Mouse (Mus musculus) mouse embryonic stem cell (cell line): Measurements from ENCODE around the gene Emid1.

Experiments used
- in situ Hi-C, 2 experiments: fragments of 300-500 bp; cut with MboI; formaldehyde crosslinking; loops; 1 replicate in 1 of 2; 3 replicates in 1 of 2; pipeline ENCODE4 v1.14.3; 2019 to 2020; ENCODE audit warnings: low sequenced_read_pairs in 2 of 2, low pct_unique_long_range_greater_than_20kb in 1 of 2, mixed read lengths in 1 of 2; ENCODE audit not compliant: unreplicated experiment in 1 of 2

The Emid1 gene

DNA sequence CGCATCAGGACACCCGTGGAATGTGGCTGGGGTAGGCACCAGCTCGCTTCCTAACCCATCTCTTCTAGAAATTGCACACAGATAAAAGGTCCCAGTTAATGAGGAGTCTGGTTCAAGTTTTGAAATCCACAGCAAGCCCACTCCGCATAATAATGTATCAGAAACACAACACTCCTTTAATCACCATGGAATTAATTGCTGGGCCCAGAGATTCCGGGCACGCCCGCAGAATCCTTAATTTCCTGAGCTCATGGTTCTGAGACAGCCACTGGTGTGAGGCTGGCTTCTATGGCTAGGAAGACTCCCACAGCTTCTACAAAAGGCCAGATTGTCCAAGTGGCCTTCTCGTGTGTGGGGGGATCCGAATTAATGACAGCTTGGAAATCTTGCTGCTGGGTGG is 15.3 kb upstream of the Emid1 start:
- in situ Hi-C loops, result no loop called here

DNA sequence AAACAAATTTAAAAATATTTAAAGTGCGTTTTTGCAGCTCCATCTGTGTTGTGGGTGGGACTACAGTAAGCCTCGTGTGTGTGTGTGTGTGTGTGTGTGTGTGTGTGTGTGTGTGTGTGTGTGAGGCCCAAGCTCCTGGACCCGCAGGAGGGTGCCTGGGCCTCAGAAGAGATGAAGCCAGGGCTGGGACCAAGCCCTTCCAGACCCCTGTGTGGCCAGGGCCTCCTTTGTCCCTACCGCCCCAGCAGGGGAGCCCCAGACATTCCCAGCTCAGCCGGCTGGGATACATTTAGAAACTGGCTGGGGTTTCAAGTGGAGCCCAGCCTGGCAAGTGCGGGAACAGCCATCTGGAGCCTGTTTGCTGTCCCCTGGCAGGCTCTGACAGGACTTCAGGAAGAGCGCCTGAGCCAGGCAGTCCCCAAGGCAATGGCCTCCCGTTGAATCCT is 13.4 kb upstream of the Emid1 start:
- in situ Hi-C loops, result no loop called here

DNA sequence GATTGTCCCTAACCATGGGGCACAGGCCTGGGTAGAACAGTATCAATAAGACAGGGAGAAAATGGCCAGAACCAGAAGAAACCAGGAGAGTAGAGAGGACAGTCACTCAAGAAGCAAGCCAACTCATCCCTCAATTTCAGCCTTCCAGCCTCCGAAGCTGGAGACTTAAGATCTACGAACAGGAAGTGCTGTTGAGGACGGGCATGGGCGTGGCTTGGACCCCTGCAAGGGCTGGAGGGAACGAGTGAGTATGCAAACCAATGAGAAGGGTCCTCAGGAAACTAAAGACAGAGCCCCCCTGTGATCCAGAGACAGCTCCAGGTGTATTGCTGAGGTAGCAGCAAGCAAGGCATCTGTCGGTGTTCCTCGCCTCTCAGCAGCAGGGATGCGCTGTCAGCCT is 12.3 kb upstream of the Emid1 start:
- in situ Hi-C loops, result no loop called here

DNA sequence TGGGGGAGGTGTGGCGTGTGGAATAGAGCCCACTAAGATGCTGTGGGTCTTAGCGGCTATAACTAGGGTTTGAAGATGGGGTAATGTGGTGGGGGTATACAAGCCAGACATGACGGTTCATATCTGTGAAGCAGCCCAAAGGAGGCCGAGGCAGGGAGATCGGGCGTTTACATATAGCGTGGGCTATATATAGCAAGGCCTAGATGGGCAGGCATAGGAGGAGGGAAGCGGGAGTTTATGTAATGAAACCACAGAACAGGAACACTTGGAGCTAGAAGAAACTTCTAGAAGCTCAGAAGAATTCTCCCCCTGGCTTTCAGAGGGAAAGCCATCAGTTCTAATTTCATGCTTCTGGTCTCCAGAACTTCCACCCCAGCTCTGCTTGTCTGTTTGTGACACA is 11.4 kb upstream of the Emid1 start:
- in situ Hi-C loops, result no loop called here

DNA sequence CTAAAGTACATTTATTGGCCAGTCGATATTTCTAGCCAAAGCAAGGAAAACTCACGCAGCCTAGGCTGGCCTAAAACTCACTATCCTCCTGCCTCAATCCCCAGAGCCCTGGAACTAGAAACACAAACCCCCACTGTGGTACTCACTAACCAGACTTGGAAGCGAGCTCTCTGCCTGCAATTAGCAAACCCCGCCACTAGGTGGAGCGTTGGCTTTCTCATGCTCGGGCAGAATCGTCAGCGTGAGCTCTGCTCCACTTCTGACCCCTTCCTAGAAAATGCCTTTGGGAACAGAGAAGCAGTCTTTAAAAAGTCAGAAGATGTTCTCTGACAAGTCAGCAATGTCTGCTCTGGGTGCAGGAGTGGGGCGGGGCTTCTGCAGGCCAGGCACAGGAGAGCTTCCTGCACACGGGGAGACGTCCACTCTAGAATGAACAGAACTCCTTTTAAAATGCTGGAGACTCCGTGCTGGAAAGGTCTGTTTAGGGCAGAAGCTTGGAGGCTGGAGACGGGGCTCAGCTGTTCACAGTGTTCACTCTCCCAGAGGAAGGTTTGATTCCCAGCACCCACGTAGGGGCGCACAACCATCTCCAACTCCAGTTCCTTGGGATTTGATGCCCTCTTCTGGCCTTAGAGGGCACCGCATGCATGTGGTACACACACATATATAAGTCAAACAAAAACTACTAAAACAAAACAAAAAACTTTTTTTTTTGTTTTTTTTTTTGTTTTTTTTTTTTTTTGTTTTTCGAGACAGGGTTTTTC is 8.8 kb upstream of the Emid1 start:
- in situ Hi-C loops, result no loop called here

DNA sequence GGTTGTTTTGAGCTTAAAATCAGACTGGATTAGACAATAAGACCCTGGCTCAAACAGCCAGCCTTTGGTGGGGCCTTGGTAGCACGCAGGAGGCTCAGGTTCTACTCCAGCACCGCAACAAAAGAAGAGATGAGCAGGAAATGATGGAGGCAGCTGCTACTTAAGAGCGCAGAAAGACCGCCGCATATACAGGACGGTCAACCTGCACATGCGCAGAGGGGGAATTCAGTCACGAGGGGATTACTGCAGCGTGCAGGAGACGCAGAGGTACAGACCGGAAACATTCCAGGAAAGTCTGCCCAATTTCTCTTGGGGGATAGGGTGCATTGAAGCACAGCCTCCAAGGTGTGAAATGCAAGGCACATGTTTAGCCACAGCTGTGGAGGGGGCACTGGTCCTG is 6.0 kb upstream of the Emid1 start:
- in situ Hi-C loops, result loop anchor here in 1 of 2 experiments (5.0 kb wide), 1 partner anchor 41 kb away; no protein-coding TSS in a partner anchor

DNA sequence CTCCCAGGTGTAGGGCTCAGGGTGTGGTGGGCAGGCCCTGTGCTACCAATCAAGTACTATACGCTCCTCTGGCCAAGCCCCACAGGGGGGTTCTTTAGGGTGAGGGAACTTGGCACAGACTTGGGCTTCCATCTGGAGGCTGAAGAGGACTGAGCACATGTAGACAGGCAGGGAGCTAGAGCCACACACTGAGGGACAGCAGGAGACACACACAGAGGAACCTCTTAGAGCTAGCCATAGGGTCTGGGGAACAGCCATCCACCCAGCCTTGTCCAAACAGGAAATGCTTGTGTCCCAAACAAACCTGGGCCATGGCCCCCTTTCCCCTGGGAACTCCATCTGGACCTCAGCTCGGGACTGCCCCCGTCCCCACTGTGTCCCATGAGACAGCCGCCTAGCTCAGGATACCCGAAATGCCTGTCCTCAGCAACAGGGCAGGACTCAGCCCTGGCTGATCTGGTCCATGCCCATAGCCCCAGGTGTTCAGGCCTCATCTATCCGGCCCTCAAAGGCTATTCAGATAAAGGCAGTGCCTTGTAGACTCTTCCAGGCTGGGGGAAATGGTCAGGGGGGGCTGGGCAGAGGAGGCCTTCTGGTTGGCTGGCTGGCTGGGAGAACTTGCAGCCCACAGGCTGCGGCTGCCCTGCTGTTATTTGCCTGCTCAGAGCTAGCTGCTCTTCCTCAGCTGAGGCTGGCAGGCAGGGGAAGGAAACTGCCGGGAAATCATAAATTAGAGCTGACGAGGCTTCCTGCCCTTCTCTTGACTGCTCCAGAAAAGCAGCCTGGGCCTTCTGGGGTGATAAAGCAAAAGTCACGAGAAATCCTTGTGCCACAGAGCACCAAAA is 3.1 kb upstream of the Emid1 start:
- in situ Hi-C loops, result loop anchor here (5.0 kb wide), 1 partner anchor 38 kb away; no protein-coding TSS in a partner anchor

DNA sequence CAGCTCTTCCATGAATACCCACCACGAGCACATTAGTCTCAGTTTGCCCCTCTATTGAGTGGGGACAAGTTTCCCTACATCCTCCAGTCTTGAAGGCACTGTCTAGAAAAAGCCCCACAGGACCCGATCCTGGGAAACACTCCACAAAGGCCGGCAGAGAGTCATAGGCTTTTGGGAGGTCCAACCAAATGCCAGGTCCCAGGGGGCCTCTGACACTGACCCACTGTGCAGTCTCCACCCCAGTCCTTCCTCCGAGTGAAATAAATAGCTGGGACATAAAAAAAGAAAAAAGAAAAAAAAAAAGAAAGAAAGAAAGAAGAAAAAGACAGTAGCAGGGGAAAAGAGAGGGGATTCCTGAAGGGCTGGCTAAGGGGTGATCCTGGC is 818 bp downstream of the Emid1 start:
- in situ Hi-C loops, result loop anchor here in 1 of 2 experiments (5.0 kb wide), 1 partner anchor 34 kb away; no protein-coding TSS in a partner anchor

DNA sequence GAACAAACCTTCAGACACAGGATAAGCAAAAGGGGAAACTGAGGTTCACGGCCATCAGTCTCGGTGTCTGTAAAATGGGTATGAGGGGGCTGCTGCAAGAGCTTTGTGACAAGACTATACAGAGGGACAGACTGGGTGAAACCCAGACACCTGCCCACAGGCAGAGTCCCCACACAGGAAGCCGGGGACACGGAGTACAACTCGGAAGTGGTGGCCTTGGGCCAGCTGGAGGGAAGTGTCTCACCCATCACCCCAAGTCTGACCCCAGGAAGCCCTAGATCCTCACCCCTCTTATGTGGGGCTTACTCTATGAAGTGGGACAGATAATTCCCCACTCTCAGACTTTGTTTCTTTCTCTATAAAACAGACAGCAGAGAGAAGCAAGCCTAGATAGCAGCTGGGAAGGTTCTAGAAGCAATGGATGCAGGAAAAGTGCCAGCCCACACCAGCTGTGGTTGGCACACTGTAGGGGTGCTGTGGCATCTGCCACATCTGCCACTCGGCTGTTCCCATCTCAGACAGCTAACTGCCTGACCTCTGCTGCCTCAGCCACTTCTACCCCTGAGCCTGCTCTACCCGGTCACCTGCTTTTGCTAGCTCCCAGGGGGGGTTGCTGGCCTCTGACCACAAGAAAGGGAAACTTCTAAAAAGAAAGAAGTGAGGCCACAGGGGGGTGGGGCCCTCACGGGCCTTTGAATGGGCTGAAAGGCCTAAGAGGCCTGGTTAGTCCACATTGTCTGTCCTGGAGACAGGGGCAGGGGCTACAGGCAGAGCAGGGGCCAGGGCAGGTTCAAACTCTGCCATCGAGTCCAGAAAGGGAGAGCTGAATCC is 1.4 kb downstream of the Emid1 start:
- in situ Hi-C loops, result loop anchor here in 1 of 2 experiments (5.0 kb wide), 1 partner anchor 33 kb away; no protein-coding TSS in a partner anchor

DNA sequence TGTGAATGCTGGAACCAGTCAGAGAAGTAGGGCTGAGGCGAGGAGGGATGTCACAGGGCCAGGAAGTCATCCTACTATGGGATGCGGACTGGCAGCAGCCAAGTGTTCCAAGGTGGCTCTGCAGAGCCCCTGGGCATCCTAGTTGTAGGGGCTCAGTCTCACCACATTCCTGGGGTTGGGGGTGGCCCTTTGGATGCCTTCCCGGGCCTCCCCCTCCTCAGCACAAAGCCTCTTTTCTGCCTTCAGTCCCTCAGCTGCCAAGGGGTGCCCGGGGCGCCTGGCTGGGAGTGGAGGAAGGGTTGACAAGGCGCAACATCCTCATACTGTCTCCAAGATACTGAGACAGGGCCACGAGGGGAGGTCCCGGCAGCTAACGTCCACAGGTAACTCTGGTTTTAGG is 2.1 kb downstream of the Emid1 start:
- in situ Hi-C loops, result loop anchor here in 1 of 2 experiments (5.0 kb wide), 1 partner anchor 33 kb away; no protein-coding TSS in a partner anchor

DNA sequence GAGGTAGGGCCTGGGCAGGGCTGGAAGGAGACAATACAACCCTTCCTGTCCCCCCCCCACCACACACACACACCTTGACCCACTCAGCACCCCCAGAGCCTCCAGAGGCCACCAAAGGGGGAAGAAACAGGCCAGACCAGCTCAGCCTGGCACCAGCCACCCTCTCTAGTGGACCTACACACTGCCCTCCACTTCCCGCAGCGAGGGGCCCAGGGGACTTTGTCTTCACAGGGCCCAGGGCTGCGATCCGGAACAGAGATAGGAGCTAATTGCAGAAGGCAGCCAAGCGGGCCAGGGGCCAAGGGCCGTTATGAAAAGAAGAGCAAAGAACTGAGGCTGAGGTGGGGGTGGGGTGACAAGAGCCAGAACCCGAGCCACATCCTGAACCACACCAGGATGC is 2.8 kb downstream of the Emid1 start:
- in situ Hi-C loops, result no loop called here

DNA sequence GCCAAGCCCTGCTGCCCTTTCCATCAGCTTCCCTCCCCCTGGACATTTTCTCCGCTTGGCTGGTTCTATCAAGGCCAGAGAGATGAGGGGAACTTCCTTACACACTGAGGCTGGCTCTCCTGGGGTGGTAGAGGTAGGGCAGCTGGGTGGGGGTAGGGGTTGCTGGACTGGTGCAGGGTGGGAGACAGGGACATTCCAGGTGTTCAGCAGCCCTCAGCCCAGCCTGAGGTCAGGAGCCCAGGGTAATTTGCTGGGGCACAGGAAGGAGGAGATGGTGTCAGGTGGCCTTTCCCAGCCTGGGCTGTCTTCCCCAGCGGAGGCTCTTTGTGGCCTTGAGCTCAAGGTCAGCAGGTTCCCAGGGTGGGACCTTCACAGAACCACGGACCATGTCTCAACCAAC is 6.5 kb downstream of the Emid1 start:
- in situ Hi-C loops, result no loop called here

DNA sequence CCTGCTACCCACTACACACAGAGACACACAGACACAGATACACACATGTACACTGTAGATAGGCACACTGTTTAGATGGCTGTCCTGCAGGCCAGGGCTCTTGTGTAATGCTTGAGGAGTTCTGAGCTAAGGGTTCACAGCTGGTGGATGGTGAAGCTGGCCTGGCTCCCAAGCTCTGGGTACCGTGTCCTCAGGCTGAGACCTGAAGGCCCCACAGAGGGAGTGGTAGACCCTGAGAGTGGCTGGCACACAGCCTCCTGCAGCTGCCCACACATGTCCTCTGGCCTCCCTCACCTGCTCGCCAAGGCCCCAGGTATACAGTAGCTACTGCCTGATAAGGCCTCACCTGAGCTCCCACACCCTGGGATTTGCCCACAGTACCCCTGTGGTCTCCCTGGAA is 10.1 kb downstream of the Emid1 start:
- in situ Hi-C loops, result no loop called here

DNA sequence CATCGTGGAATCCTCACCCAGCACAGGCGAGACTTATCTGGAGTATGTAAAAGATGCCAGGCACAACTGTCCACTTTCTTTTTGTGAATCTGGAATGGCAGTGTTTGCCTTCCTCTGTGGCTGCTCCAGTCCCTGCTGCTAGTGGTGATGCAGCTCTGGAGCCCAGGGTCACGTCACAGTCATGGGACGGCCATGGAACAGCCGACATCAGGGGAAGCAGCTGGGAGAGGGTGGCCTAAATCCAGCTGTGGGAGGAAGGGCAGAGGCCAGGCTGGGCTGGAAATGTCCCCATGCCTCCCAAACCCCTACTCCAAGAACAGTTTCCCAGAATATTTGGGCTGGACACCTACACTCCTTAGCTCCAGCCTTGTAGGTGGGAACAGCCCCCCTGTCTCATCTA is 10.8 kb downstream of the Emid1 start:
- in situ Hi-C loops, result no loop called here

DNA sequence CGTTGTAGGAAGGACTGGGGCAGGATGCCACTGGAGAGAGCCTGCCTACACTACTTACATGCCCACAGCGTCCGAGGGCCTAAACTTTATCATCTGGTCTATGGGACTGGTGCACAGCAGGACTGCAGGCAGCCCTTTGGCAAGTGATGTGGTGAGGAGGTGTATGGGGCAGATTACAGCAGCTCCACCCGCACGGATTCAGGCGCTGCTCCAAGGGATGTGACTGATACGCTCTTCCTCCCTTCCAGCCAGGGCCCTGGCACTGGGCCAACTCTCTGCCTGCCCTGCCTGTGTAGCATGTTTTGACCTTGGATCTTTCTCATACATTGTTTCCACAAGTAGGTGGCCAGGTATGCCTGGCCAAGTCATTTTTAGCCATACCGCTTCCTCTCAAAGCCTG is 11.4 kb downstream of the Emid1 start:
- in situ Hi-C loops, result no loop called here

DNA sequence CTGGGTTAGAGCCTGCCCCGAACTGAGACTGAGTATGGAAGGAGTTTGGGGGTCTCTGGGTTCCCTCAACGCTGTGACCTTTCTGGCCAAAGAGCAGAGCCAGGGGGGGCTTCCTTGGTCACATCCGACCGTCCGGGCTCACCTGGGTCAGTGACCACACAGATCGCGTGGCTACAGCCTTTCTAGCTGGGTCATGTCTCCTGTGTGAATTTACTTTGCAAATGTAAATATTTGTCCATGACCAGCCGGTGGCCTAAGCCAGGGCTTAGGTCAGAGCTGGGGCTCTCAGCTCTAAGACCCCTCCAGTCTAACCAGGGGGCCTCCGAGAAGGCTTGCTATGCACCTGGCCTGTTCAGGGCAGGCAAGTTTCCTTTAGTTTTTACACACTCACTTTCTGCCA is 12.7 kb downstream of the Emid1 start:
- in situ Hi-C loops, result no loop called here

DNA sequence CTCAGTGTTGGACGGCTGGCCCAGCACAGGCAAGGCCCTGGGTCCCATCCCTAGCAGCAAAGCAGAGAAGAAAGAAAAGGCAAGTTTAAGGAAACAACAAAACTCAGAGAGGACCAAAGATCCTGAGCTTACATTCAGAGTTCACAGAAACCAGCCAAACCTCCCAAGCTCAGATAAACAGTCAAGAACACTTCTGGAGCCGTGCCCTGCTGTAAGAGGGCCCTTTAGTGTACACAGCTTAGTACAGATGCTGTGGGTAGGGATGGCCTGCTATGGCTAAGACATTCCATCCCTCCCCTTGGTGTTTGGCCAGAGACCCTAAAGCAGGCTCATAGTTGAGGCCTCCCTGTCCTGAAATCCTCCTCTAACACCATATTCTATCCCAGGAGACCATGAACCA is 13.4 kb downstream of the Emid1 start:
- in situ Hi-C loops, result no loop called here

DNA sequence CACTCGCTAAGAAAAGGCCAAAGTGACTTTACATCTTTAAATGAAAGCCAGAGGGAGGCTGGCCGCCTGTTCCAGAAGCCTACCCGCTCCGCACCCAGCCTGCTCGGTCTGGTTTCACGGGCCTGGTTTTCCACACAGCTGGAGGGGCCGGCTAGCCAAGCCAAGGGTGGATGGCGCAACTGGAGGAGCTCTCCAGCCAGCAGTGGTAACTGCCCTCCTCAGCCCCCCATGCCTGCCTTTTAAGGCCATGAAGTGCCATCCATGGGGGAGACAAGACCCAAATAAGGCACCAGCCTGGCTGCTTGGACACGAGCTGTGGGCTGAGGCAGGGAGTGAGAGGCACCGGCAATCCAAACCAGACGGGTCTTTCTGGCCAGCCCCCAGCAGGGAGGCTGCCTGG is 16.1 kb downstream of the Emid1 start:
- in situ Hi-C loops, result no loop called here

DNA sequence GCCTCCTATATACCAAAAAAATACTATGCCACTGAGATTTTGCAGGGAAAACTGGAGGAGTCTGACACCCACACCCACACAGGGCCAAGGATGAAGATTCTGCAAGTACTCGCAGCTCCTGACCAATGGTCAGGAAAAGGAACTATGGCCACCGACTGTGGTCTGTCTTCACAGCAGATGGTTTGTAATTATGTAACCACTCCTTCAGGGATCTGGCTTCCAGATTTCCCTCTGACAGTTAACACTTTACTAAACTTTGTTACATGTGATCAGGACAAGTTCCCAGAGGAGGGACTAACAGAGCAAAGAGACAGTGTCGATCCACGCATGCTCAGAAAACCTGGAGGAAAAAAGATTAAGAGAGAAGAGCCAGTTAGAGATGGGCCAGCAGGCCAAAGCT is 19.3 kb downstream of the Emid1 start:
- in situ Hi-C loops, result no loop called here
